Mouse (Mus musculus) hindbrain, postnatal 0 days (tissue): ENCODE measurements around the gene Cab39l. TPM values are rescaled to one million over a fixed set of nuclear protein-coding genes. Genes with fewer than 3 reads are reported as not detected.

ENCODE experiments used
- ATAC-seq: fragments of 200-750 bp; cut with Nextera tagmentation; 2 replicates; pipeline ENCODE4 v1.8.0; 2017; ENCODE audit warnings: mild to moderate bottlenecking, moderate TSS enrichment, moderate library complexity
- DNase-seq: peaks from one replicate; pipeline ENCODE4 v3.0.0-alpha.2; 2015; ENCODE audit warnings: low spot score
- H3K27ac ChIP-seq: fragments of 300-500 bp; sonication (generic); 2 replicates; pipeline ENCODE4 v1.5.1; 2014; ENCODE audit warnings: mild to moderate bottlenecking
- H3K27me3 ChIP-seq: fragments of 300-500 bp; sonication (generic); 2 replicates; pipeline ENCODE4 v1.6.1; 2014; ENCODE audit warnings: low read length, mixed read lengths; ENCODE audit not compliant: insufficient read depth
- H3K36me3 ChIP-seq: fragments of 300-500 bp; sonication (generic); 2 replicates; pipeline ENCODE4 v1.6.1; 2014; ENCODE audit warnings: low read length, mixed read lengths; ENCODE audit not compliant: insufficient read depth
- H3K4me1 ChIP-seq: fragments of 300-500 bp; sonication (generic); 2 replicates; pipeline ENCODE4 v1.6.1; 2014; ENCODE audit warnings: antibody characterized with exemption, low read length, mixed read lengths; ENCODE audit not compliant: insufficient read depth
- H3K4me2 ChIP-seq: fragments of 300-500 bp; sonication (generic); 2 replicates; pipeline ENCODE4 v1.6.1; 2014; ENCODE audit warnings: low read depth, mild to moderate bottlenecking, low read length, moderate library complexity, mixed read lengths
- H3K4me3 ChIP-seq: fragments of 300-500 bp; sonication (generic); 2 replicates; pipeline ENCODE4 v1.5.1; 2014; ENCODE audit warnings: low read length
- H3K9ac ChIP-seq: fragments of 300-500 bp; sonication (generic); replicated peaks from 2 replicates; pipeline ENCODE4 v1.6.1; 2014; ENCODE audit warnings: mild to moderate bottlenecking, low read length, moderate library complexity, mixed read lengths
- H3K9me3 ChIP-seq: fragments of 300-500 bp; sonication (generic); 2 replicates; pipeline ENCODE4 v1.6.1; 2016; ENCODE audit warnings: low read length, mixed read lengths
- CTCF ChIP-seq: IDR thresholded peaks from 2 replicates; pipeline ENCODE4 v1.5.1; 2016; ENCODE audit warnings: antibody characterized with exemption, control low read depth, low read depth
- WGBS: fragments of 180-500 bp; shearing (Covaris S2); extraction: QIAGEN DNeasy Blood & Tissue Kit; methylation state at CpG from one replicate; pipeline ENCODE4 v1.1.7; 2014; 5-methylcytosine and 5-hydroxymethylcytosine counted together
- polyA plus RNA-seq: library from polyadenylated mRNA; unstranded; fragments of >200 nt; fragmentation: Nextera tagmentation; extraction: Ambion mirVana; gene quantifications from 2 replicates; pipeline ENCODE4 v1.2.1, GENCODE M21; 2015
- total RNA-seq: library from RNA; depleted of rRNA; stranded (reverse); fragments of >200 nt; gene quantifications from 2 replicates; pipeline ENCODE4 v1.2.3, GENCODE M21; 2014; rRNA removed

The Cab39l gene
- total and polyA plus RNA-seq, 2 experiments from 2014 or later = 22.1 to 32.4 TPM

DNA sequence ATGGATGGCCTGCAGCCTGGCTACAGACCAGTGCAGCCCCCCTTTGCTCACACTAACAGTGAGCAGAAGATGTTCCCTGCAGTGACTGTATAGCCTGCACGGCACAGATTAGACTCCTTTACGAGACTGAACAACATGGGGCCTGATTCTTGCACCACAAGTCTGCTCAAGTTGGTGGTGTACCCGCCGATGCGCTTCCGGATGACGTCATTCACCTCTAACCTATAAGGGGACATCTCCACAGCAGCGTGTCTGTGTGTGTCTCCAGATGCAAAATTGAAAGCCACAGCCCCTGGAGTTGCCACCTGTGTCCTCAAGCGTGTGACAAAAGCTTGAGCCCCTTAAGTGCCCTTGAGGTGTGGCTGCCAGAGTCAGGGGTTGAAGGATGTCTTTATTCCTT, 189.3 kb downstream of the Cab39l start:
- no peaks in the 10 kb centered on the region for H3K9me3 ChIP-seq
- H3K27ac ChIP-seq = no peak overlapping the region
- DNase-seq (no peak), ATAC-seq (no peak)
- TF ChIP-seq CTCF = no peak
- H3K9ac ChIP-seq = no peak overlapping the region
- H3K4me3 ChIP-seq = no peak overlapping the region
- no peaks in the 10 kb centered on the region; the same call in 1 of the 2 replicates for H3K27me3 ChIP-seq
- 86% methylated on average over 9 of the region's 9 CpGs for WGBS
- no peaks in the 10 kb centered on the region for H3K4me1 ChIP-seq
- no peak overlapping the region for H3K4me2 ChIP-seq
- no peaks in the 10 kb centered on the region for H3K36me3 ChIP-seq

DNA sequence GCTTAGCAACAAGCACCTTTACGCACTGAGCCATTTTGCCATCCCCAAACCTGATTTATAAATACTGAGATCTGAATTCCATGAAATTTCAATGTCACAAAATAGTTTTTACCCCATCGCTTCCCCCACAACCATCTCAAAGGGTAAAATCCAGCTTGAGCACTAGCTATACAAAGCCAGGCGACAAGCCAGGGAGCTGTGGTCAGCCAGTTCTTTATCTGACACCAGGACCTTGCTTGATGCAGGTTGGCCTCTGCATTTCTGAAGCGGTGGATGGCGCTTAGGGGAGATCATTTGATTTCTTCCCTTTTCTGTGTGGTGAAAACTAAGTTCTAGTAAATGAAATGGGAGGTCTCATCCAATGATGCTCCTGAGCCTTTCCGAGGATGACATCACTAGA, 191.3 kb downstream of the Cab39l start:
- Histone ChIP-seq H3K27ac (no peak overlapping the region), H3K4me1 (no peaks in the 10 kb centered on the region), H3K4me2 (no peak overlapping the region), H3K4me3 (no peak overlapping the region), H3K27me3 (no peaks in the 10 kb centered on the region), H3K9ac (no peak overlapping the region), H3K9me3 (no peaks in the 10 kb centered on the region), H3K36me3 (no peaks in the 10 kb centered on the region)
- 95% methylated on average over 6 of the region's 6 CpGs for WGBS
- no peak for TF ChIP-seq CTCF
- no peak for DNase-seq
- ATAC-seq = no peak

DNA sequence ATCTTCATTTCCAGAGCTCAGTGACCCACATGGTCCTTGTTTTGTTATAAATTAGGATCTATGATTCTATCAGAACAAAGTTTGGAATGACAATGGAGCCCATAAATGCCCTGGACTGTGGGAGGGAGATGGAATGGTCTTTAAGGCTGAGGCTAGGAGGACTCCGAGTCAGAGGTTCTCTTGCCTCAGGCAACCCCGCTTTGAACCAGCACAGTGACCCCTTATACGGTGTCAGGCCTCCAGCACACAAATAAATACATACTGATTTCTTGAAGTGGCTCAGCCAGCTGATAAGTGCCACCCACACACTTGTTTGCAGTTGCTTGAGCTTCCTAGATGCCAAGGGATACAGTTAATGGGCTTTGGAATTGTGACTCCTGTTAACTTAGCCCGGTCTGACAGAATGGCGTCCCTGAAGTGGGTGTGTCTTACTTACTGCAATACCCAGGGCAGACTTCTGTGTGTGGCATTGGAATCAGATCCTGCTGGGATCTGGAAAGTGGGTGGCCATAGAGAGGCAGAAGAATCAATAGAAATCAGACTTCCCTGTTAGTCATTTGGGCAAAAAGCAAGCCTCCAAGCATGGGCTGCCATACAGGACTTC, 192.6 kb downstream of the Cab39l start:
- Histone ChIP-seq H3K4me3 (no peak overlapping the region), H3K27me3 (no peaks in the 10 kb centered on the region), H3K4me1 (no peaks in the 10 kb centered on the region), H3K36me3 (no peaks in the 10 kb centered on the region), H3K27ac (no peak overlapping the region), H3K9ac (no peak overlapping the region), H3K4me2 (no peak overlapping the region), H3K9me3 (no peaks in the 10 kb centered on the region)
- TF ChIP-seq CTCF = no peak
- DNase-seq (no peak), ATAC-seq (no peak)
- WGBS = 87% methylated on average over 5 of the region's 5 CpGs

DNA sequence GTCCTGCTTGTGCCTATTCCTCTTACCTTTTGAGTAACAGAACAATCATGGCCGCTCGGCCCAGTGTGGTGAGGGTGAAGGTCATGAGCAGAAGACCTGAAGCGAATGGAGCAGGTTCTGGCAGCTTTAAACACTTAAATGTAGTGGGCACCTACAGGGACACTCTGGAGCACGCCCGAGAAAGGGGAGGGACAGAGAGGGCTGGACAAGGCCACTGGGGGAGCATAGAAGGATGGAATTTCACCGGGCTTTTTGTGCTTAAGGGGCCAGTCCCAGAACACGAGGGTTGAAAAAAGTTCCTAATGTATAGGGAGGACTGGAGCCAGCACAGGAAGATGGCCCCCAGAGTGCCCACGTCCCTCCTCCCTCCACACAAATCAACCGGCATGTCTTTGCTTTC, 193.2 kb downstream of the Cab39l start:
- Histone ChIP-seq H3K4me1 (no peaks in the 10 kb centered on the region), H3K4me3 (no peak overlapping the region), H3K36me3 (no peaks in the 10 kb centered on the region), H3K27me3 (no peaks in the 10 kb centered on the region), H3K9ac (no peak overlapping the region), H3K27ac (no peak overlapping the region), H3K9me3 (no peaks in the 10 kb centered on the region), H3K4me2 (no peak overlapping the region)
- no peak for TF ChIP-seq CTCF
- DNase-seq = no peak
- ATAC-seq = no peak
- WGBS = 80% methylated on average over 9 of the region's 9 CpGs

Other genes starting within 250 kb of the Cab39l start
- gene Rcbtb1, start 239.8 kb upstream of the Cab39l start, total RNA-seq = 35.3 and 36.6 TPM in 2 replicates
- gene Rcbtb1, start 239.8 kb upstream of the Cab39l start, polyA plus RNA-seq = 30.6 and 30.9 TPM in 2 replicates
- not detected in 2 replicates for gene Gm6904, start 180.8 kb upstream of the Cab39l start, total RNA-seq
- not detected in 2 replicates for gene Gm6904, start 180.8 kb upstream of the Cab39l start, polyA plus RNA-seq
- not detected in 2 replicates for gene Phf11a, start 143.4 kb upstream of the Cab39l start, total RNA-seq
- gene Phf11a, start 143.4 kb upstream of the Cab39l start, polyA plus RNA-seq = 0.14 TPM in 1 of 2 replicates, not detected in the other
- gene Phf11b, start 99.6 kb upstream of the Cab39l start, total RNA-seq = 0.72 TPM in 1 of 2 replicates, not detected in the other
- 0.47 and 0.59 TPM in 2 replicates for gene Phf11b, start 99.6 kb upstream of the Cab39l start, polyA plus RNA-seq
- gene Phf11d, start 75.5 kb upstream of the Cab39l start, total RNA-seq = 0.89 TPM in 1 of 2 replicates, not detected in the other
- gene Phf11d, start 75.5 kb upstream of the Cab39l start, polyA plus RNA-seq = 0.25 and 0.61 TPM in 2 replicates
- gene Phf11c, start 45.6 kb upstream of the Cab39l start, total RNA-seq = 0.05 and 0.32 TPM in 2 replicates
- 0.06 and 0.11 TPM in 2 replicates for gene Phf11c, start 45.6 kb upstream of the Cab39l start, polyA plus RNA-seq
- gene Setdb2, start 88 bp upstream of the Cab39l start, total RNA-seq = 4.2 and 6.5 TPM in 2 replicates
- gene Setdb2, start 88 bp upstream of the Cab39l start, polyA plus RNA-seq = 4.4 and 5.6 TPM in 2 replicates
- 5.2 and 49.7 TPM in 2 replicates for gene Cdadc1, start 157.0 kb downstream of the Cab39l start, total RNA-seq
- 36.3 and 38.1 TPM in 2 replicates for gene Cdadc1, start 157.0 kb downstream of the Cab39l start, polyA plus RNA-seq
- gene Shisa2, start 184.3 kb downstream of the Cab39l start, total RNA-seq = 13.6 and 13.7 TPM in 2 replicates
- 3.7 and 3.9 TPM in 2 replicates for gene Shisa2, start 184.3 kb downstream of the Cab39l start, polyA plus RNA-seq